Mouse (Mus musculus) kidney, postnatal 0 days (tissue): ENCODE measurements around the gene Dnph1. TPM values are rescaled to one million over a fixed set of nuclear protein-coding genes. Genes with fewer than 3 reads are reported as not detected.

Experiments used
- ATAC-seq: fragments of 200-750 bp; cut with Nextera tagmentation; replicated peaks from 2 replicates; pipeline ENCODE4 v1.8.0; 2017; ENCODE audit warnings: low read depth, moderate number of reproducible peaks, moderate TSS enrichment, moderate library complexity; ENCODE audit not compliant: low FRiP score
- DNase-seq: peaks from one replicate; pipeline ENCODE4 v3.0.0-alpha.2; 2016; ENCODE audit warnings: low spot score
- H3K27ac ChIP-seq: fragments of 300-500 bp; sonication (generic); 2 replicates; pipeline ENCODE4 v1.5.1; 2014; ENCODE audit warnings: mild to moderate bottlenecking
- H3K27me3 ChIP-seq: fragments of 300-500 bp; sonication (generic); 2 replicates; pipeline ENCODE4 v1.6.1; 2014; ENCODE audit warnings: low read length, mixed read lengths; ENCODE audit not compliant: insufficient read depth
- H3K36me3 ChIP-seq: fragments of 300-500 bp; sonication (generic); 2 replicates; pipeline ENCODE4 v1.6.1; 2014; ENCODE audit warnings: low read length, mixed read lengths; ENCODE audit not compliant: insufficient read depth
- H3K4me1 ChIP-seq: fragments of 300-500 bp; sonication (generic); replicated peaks from 2 replicates; pipeline ENCODE4 v1.6.1; 2014; ENCODE audit warnings: antibody characterized with exemption, low read length, mixed read lengths; ENCODE audit not compliant: insufficient read depth
- H3K4me2 ChIP-seq: fragments of 300-500 bp; sonication (generic); 2 replicates; pipeline ENCODE4 v1.6.1; 2014; ENCODE audit warnings: mild to moderate bottlenecking, low read length, moderate library complexity, mixed read lengths
- H3K4me3 ChIP-seq: fragments of 300-500 bp; sonication (generic); replicated peaks from 2 replicates; pipeline ENCODE4 v1.5.1; 2014; ENCODE audit warnings: low read depth, low read length
- H3K9ac ChIP-seq: fragments of 300-500 bp; sonication (generic); 2 replicates; pipeline ENCODE4 v1.6.1; 2014; ENCODE audit warnings: low read depth, low read length
- H3K9me3 ChIP-seq: fragments of 300-500 bp; sonication (generic); replicated peaks from 2 replicates; pipeline ENCODE4 v1.6.1; 2016; ENCODE audit warnings: low read length, inconsistent platforms, mixed read lengths
- CTCF ChIP-seq: IDR thresholded peaks from 2 replicates; pipeline ENCODE4 v1.5.1; 2016; ENCODE audit warnings: antibody characterized with exemption, low read depth, mild to moderate bottlenecking, moderate library complexity
- WGBS: fragments of 180-500 bp; shearing (Covaris S2); extraction: QIAGEN DNeasy Blood & Tissue Kit; methylation state at CpG from one replicate; pipeline ENCODE4 v1.1.7; 2014; 5-methylcytosine and 5-hydroxymethylcytosine counted together
- polyA plus RNA-seq: library from polyadenylated mRNA; unstranded; fragments of >200 nt; fragmentation: Nextera tagmentation; extraction: Ambion mirVana; gene quantifications from 2 replicates; pipeline ENCODE4 v1.2.1, GENCODE M21; 2015

The Dnph1 gene
- polyA plus RNA-seq, 1 experiment from 2014 or later: 31.8 TPM

DNA sequence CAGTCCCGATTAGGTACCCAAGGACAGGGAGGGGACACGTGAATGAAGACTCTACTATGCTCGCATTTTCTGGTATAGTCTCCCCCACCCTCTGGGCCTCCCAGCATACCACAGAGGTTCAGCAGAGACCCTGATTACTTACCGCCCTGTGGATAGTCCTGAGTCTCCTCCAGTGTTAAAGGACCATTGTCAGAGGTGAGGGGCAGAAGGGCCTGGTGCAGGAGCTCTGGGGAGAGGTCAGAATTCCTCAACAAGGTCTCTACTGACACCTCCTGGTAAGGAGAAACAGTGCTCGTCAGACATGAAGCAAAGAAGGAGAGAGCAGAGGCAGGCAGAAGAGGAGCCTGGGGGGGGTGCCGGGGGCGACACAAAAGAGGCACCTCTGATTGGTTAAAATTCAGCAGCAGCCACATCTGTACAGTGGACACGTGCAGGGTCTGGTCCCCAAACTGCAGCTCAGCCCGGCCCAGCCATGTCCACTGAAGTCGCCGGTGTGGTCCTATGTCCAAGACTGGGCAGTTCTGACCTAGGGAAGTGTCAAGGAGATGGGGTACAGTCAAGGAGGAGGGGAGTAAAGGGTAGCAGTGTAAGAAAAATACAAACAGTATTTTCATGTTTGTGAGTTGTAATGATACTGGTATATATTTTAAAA lies 14.7 kb downstream of the Dnph1 start:
- Histone ChIP-seq H3K4me3 (no peak overlapping the region), H3K9me3 (no peaks in the 10 kb centered on the region), H3K36me3 (no peaks in the 10 kb centered on the region), H3K4me1 (no peaks in the 10 kb centered on the region), H3K4me2 (no peak overlapping the region), H3K9ac (no peak overlapping the region), H3K27me3 (no peaks in the 10 kb centered on the region), H3K27ac (no peak overlapping the region)
- WGBS: 53% methylated on average over 11 of the region's 11 CpGs
- ATAC-seq (peak; percentile 68), DNase-seq (peak; percentile 78)
- TF ChIP-seq CTCF: peak; percentile 75

DNA sequence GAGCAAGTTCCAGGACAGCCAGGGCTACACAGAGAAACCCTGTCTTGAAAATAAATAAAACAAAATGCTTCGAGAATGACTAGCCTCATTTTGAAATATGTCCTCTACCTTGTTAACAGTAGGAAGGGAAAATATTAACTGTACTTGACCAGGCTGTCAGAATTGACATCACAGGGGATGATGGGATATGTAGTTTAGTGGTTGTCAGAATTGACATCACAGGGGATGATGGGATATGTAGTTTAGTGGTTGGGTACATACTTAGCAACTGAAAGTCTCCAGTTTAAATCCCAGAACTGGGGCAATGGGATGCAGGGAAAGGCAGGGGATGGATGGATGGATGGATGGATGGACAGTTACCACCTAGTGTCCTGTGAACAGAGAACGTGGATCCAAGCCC lies 16.8 kb downstream of the Dnph1 start:
- Histone ChIP-seq H3K9ac (no peak overlapping the region), H3K4me1 (no peaks in the 10 kb centered on the region), H3K9me3 (no peaks in the 10 kb centered on the region), H3K4me2 (no peak overlapping the region), H3K36me3 (no peaks in the 10 kb centered on the region), H3K27ac (no peak overlapping the region), H3K27me3 (no peaks in the 10 kb centered on the region), H3K4me3 (no peak overlapping the region)
- DNase-seq (peak; percentile 30), ATAC-seq (no peak)
- 68% methylated on average over 2 of the region's 2 CpGs for WGBS
- no peak for TF ChIP-seq CTCF

DNA sequence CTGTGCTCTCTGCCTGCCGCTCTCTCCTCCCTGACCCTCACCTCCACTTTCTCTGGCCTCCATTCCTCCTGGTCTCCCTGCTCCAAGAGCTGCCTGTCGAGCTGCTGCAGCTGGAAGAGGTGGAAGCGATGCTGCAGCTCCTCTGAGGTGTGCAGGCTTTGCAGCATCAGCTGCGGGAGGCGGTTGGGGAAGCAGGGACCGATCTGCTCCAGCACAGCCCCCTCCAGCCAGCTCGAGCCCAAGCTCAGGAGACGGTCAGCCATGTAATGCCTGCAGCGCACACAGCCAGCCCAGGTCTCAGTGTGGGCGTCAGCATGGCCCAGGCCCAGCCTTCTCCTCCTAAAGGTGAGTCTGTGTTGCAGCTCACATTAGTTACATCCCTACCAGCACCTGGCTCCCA lies 23.5 kb downstream of the Dnph1 start:
- Histone ChIP-seq H3K27me3 (no peaks in the 10 kb centered on the region), H3K9ac (no peak overlapping the region; the same call in 1 of the 2 replicates), H3K36me3 (no peaks in the 10 kb centered on the region), H3K4me1 (no peaks in the 10 kb centered on the region), H3K4me3 (no peak overlapping the region), H3K4me2 (no peak overlapping the region), H3K27ac (no peak overlapping the region), H3K9me3 (no peaks in the 10 kb centered on the region)
- no peak for TF ChIP-seq CTCF
- WGBS: 61% methylated on average over 10 of the region's 10 CpGs
- DNase-seq: no peak
- no peak for ATAC-seq

DNA sequence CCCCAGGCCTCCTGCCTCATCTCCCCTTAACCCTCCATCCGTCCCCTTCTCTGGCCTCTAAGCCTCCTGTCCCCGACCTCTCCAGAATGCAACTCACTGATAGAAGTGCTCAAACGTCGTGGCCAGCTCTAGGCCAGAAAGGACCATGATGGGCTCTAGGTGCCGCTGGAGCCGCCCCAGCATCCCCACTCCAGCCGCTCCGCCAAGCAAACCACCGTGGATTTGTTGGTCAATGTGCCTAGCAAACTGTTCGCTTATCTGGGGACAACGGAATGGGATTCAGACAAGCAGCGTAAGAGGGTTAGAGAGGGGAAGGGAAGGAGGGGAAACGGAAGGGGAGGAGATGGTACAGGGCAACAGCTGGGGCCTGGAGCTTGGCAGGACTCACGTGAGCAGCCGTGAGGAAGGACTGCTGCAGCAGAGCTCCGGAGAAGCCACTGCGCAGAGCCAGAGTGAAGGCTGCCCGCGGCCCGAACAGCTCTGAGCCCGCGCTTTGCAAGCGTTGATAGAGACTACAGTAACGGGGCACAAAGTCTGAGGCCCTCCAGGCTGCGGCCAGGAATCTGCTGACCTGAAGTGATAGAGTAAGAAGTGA lies 24.0 kb downstream of the Dnph1 start:
- Histone ChIP-seq H3K4me1 (no peaks in the 10 kb centered on the region), H3K27me3 (no peaks in the 10 kb centered on the region), H3K36me3 (no peaks in the 10 kb centered on the region), H3K4me3 (no peak overlapping the region), H3K9ac (peak overlapping the region; percentile 32; the same call in 1 of the 2 replicates), H3K9me3 (no peaks in the 10 kb centered on the region), H3K4me2 (no peak overlapping the region), H3K27ac (no peak overlapping the region)
- ATAC-seq (no peak), DNase-seq (no peak)
- WGBS: 55% methylated on average over 25 of the region's 25 CpGs
- TF ChIP-seq CTCF: no peak

DNA sequence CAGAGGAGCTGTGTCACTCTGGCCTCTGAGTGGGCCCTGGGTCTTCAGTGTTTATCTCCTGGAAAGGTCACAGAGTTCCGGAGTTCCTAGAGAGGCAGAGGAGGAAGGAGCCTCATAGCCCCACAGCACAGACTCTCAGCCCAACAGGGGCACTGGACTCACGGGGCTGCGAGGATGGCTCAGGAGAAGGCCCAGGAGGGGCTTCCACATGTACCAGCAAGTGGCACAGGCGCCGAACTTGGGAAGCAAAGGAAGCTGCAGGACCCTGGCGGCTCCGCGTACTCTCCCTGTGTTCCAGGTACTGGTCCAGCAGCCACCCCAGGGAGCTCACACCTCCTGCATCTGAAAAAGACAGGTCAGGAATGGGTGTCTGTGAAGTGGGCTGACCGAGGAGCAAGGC lies 24.7 kb downstream of the Dnph1 start:
- no peak overlapping the region for H3K27ac ChIP-seq
- no peak overlapping the region for H3K4me3 ChIP-seq
- TF ChIP-seq CTCF: no peak
- H3K4me1 ChIP-seq: no peaks in the 10 kb centered on the region
- DNase-seq: no peak
- no peak overlapping the region for H3K4me2 ChIP-seq
- 80% methylated on average over 9 of the region's 9 CpGs for WGBS
- no peak for ATAC-seq
- no peaks in the 10 kb centered on the region for H3K9me3 ChIP-seq
- no peaks in the 10 kb centered on the region for H3K27me3 ChIP-seq
- 0 out of 2 replicates have a peak overlapping the region, but pooled peaks have one; percentile 27 for H3K9ac ChIP-seq
- H3K36me3 ChIP-seq: no peaks in the 10 kb centered on the region

DNA sequence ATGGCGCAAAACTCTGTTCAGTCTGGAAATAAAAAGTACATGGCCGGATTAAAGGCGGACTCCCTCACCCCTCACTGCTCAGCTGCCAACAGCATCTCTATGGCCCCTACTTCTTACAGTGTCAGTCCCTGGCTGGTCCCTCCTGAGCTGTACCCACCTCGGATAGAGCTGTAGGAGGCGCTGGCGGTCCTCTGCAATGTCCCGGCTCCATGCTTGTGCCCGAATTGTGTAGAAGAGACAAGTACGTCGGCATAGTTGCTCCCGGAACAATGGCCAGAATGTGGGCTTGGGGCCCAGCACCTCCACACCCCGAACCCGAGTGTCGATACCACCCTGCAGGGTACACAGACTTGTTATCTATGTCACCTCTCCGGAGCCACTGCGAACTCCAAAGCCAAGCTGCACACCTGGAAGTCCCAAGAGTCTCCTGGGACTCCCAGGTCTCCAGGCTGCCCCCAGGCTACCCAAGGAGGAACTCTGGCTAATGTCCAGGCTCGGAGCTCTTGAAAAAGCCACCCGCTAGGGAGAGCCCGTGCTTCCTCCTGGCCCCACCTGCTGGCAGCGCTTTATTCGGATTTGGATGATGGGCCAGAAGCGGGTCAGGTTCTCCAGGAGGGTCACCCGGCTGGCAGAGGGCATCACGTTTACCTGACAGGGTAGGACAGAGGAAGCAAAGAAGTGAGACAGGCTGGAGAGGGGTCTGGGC lies 25.6 kb downstream of the Dnph1 start:
- ATAC-seq (no peak), DNase-seq (no peak)
- H3K27me3 ChIP-seq: no peaks in the 10 kb centered on the region
- no peak overlapping the region for H3K4me3 ChIP-seq
- no peak overlapping the region for H3K27ac ChIP-seq
- 41% methylated on average over 24 of the region's 24 CpGs for WGBS
- H3K9me3 ChIP-seq: no peaks in the 10 kb centered on the region
- H3K36me3 ChIP-seq: no peaks in the 10 kb centered on the region
- peak; percentile 35; the same call in 1 of the 2 replicates for TF ChIP-seq CTCF
- no peak overlapping the region for H3K9ac ChIP-seq
- H3K4me2 ChIP-seq: no peak overlapping the region
- H3K4me1 ChIP-seq: no peaks in the 10 kb centered on the region
